Mouse (Mus musculus): Measurements from ENCODE around the gene Klkb1. TPM values are rescaled to one million over a fixed set of nuclear protein-coding genes. Genes with fewer than 3 reads are reported as not detected.

Gene Klkb1
- total and polyA plus RNA-seq, 2 experiments from 2014 or later = not detected

GRCm38 (mm10) chr8:45258421-45258820, 36.2 kb downstream of the Klkb1 start:
- Histone ChIP-seq H3K4me2 (ENCODE audit: low read depth, low read length) (no peak overlapping the region), H3K27ac (ENCODE audit: low read depth) (no peak overlapping the region), H3K36me3 (replicated peaks; ENCODE audit: control insufficient read depth, insufficient read depth, low read length) (no peaks in the 10 kb centered on the region), H3K27me3 (ENCODE audit: control insufficient read depth, insufficient read depth, low read length) (no peaks in the 10 kb centered on the region), H3K9ac (replicated peaks; ENCODE audit: low read depth, low read length) (no peak overlapping the region), H3K4me1 (ENCODE audit: control insufficient read depth, insufficient read depth) (no peaks in the 10 kb centered on the region), H3K4me3 (ENCODE audit: low read depth, low read length) (no peak overlapping the region), H3K9me3 (replicated peaks; ENCODE audit: control insufficient read depth, low read length) (no peaks in the 10 kb centered on the region)
- 78% methylated on average over 8 of the region's 8 CpGs for WGBS
- TF ChIP-seq EP300 (IDR thresholded peaks at IDR 0.05; ENCODE audit: low read depth) (no peak), CTCF (IDR thresholded peaks at IDR 0.05; ENCODE audit: low read depth) (no peak)
- no peak for DNase-seq (ENCODE audit: low spot score)
- no peak for ATAC-seq (ENCODE audit: insufficient read depth, low read depth)

- Histone ChIP-seq H3K27me3 (ENCODE audit: control insufficient read depth, insufficient read depth, low read length) (no peaks in the 10 kb centered on the region), H3K27ac (ENCODE audit: low read depth) (no peak overlapping the region), H3K36me3 (replicated peaks; ENCODE audit: control insufficient read depth, insufficient read depth, low read length) (no peaks in the 10 kb centered on the region), H3K9me3 (replicated peaks; ENCODE audit: control insufficient read depth, low read length) (no peaks in the 10 kb centered on the region), H3K4me2 (ENCODE audit: low read depth, low read length) (no peak overlapping the region), H3K4me1 (ENCODE audit: control insufficient read depth, insufficient read depth) (no peaks in the 10 kb centered on the region), H3K4me3 (ENCODE audit: low read depth, low read length) (no peak overlapping the region), H3K9ac (replicated peaks; ENCODE audit: low read depth, low read length) (no peak overlapping the region)
- no peak for DNase-seq (ENCODE audit: low spot score)
- ATAC-seq (ENCODE audit: insufficient read depth, low read depth) = no peak
- 81% methylated on average over 12 of the region's 12 CpGs for WGBS
- TF ChIP-seq EP300 (IDR thresholded peaks at IDR 0.05; ENCODE audit: low read depth) (no peak), CTCF (IDR thresholded peaks at IDR 0.05; ENCODE audit: low read depth) (no peak)
These were observed 39.6 kb downstream of the Klkb1 start for GRCm38 (mm10) chr8:45255040-45255439.

GRCm38 (mm10) chr8:45254194-45254842, 40.3 kb downstream of the Klkb1 start:
- Histone ChIP-seq H3K4me1 (ENCODE audit: control insufficient read depth, insufficient read depth) (no peaks in the 10 kb centered on the region), H3K27me3 (ENCODE audit: control insufficient read depth, insufficient read depth, low read length) (no peaks in the 10 kb centered on the region), H3K9ac (replicated peaks; ENCODE audit: low read depth, low read length) (no peak overlapping the region), H3K4me3 (ENCODE audit: low read depth, low read length) (no peak overlapping the region), H3K9me3 (replicated peaks; ENCODE audit: control insufficient read depth, low read length) (no peaks in the 10 kb centered on the region), H3K4me2 (ENCODE audit: low read depth, low read length) (no peak overlapping the region), H3K36me3 (replicated peaks; ENCODE audit: control insufficient read depth, insufficient read depth, low read length) (no peaks in the 10 kb centered on the region), H3K27ac (ENCODE audit: low read depth) (no peak overlapping the region)
- TF ChIP-seq CTCF (IDR thresholded peaks at IDR 0.05; ENCODE audit: low read depth) (no peak), EP300 (IDR thresholded peaks at IDR 0.05; ENCODE audit: low read depth) (no peak)
- ATAC-seq (ENCODE audit: insufficient read depth, low read depth) (no peak), DNase-seq (ENCODE audit: low spot score) (no peak)
- WGBS = 67% methylated on average over 8 of the region's 8 CpGs

- H3K27ac ChIP-seq (ENCODE audit: low read depth) = no peak overlapping the region
- ATAC-seq (ENCODE audit: insufficient read depth, low read depth) = no peak
- 93% methylated on average over 1 of the region's 1 CpGs for WGBS
- no peak overlapping the region for H3K9ac ChIP-seq (replicated peaks; ENCODE audit: low read depth, low read length)
- H3K4me2 ChIP-seq (ENCODE audit: low read depth, low read length) = no peak overlapping the region
- TF ChIP-seq EP300 (IDR thresholded peaks at IDR 0.05; ENCODE audit: low read depth) (no peak), CTCF (IDR thresholded peaks at IDR 0.05; ENCODE audit: low read depth) (no peak)
- no peaks in the 10 kb centered on the region for H3K36me3 ChIP-seq (replicated peaks; ENCODE audit: control insufficient read depth, insufficient read depth, low read length)
- no peak overlapping the region for H3K4me3 ChIP-seq (ENCODE audit: low read depth, low read length)
- no peaks in the 10 kb centered on the region for H3K9me3 ChIP-seq (replicated peaks; ENCODE audit: control insufficient read depth, low read length)
- no peaks in the 10 kb centered on the region for H3K4me1 ChIP-seq (ENCODE audit: control insufficient read depth, insufficient read depth)
- H3K27me3 ChIP-seq (ENCODE audit: control insufficient read depth, insufficient read depth, low read length) = no peaks in the 10 kb centered on the region
- DNase-seq (ENCODE audit: low spot score) = no peak
These were observed 41.1 kb downstream of the Klkb1 start for GRCm38 (mm10) chr8:45253586-45253985.

GRCm38 (mm10) chr8:45253111-45253510, 41.5 kb downstream of the Klkb1 start:
- ATAC-seq (ENCODE audit: insufficient read depth, low read depth) (no peak), DNase-seq (ENCODE audit: low spot score) (no peak)
- no peaks in the 10 kb centered on the region for H3K36me3 ChIP-seq (replicated peaks; ENCODE audit: control insufficient read depth, insufficient read depth, low read length)
- 32% methylated on average over 2 of the region's 2 CpGs for WGBS
- no peak overlapping the region for H3K4me2 ChIP-seq (ENCODE audit: low read depth, low read length)
- H3K4me3 ChIP-seq (ENCODE audit: low read depth, low read length) = no peak overlapping the region
- no peak overlapping the region for H3K9ac ChIP-seq (replicated peaks; ENCODE audit: low read depth, low read length)
- TF ChIP-seq EP300 (IDR thresholded peaks at IDR 0.05; ENCODE audit: low read depth) = no peak
- no peak for TF ChIP-seq CTCF (IDR thresholded peaks at IDR 0.05; ENCODE audit: low read depth)
- H3K4me1 ChIP-seq (ENCODE audit: control insufficient read depth, insufficient read depth) = no peaks in the 10 kb centered on the region
- no peaks in the 10 kb centered on the region for H3K9me3 ChIP-seq (replicated peaks; ENCODE audit: control insufficient read depth, low read length)
- no peaks in the 10 kb centered on the region for H3K27me3 ChIP-seq (ENCODE audit: control insufficient read depth, insufficient read depth, low read length)
- H3K27ac ChIP-seq (ENCODE audit: low read depth) = no peak overlapping the region

GRCm38 (mm10) chr8:45246307-45246706, 48.4 kb downstream of the Klkb1 start:
- H3K4me3 ChIP-seq (ENCODE audit: low read depth, low read length) = no peak overlapping the region
- no peak for TF ChIP-seq EP300 (IDR thresholded peaks at IDR 0.05; ENCODE audit: low read depth)
- no peak for TF ChIP-seq CTCF (IDR thresholded peaks at IDR 0.05; ENCODE audit: low read depth)
- no peak for ATAC-seq (ENCODE audit: insufficient read depth, low read depth)
- WGBS = 61% methylated on average over 7 of the region's 7 CpGs
- no peaks in the 10 kb centered on the region for H3K9me3 ChIP-seq (replicated peaks; ENCODE audit: control insufficient read depth, low read length)
- no peaks in the 10 kb centered on the region for H3K4me1 ChIP-seq (ENCODE audit: control insufficient read depth, insufficient read depth)
- H3K36me3 ChIP-seq (replicated peaks; ENCODE audit: control insufficient read depth, insufficient read depth, low read length) = no peaks in the 10 kb centered on the region
- H3K27me3 ChIP-seq (ENCODE audit: control insufficient read depth, insufficient read depth, low read length) = no peaks in the 10 kb centered on the region
- DNase-seq (ENCODE audit: low spot score) = no peak
- no peak overlapping the region for H3K4me2 ChIP-seq (ENCODE audit: low read depth, low read length)
- H3K9ac ChIP-seq (replicated peaks; ENCODE audit: low read depth, low read length) = no peak overlapping the region
- H3K27ac ChIP-seq (ENCODE audit: low read depth) = no peak overlapping the region

Data from heart, postnatal 0 days (tissue).